Mouse (Mus musculus) liver, postnatal 0 days (tissue): Measurements from ENCODE around the gene Gm20905. TPM values are rescaled to one million over a fixed set of nuclear protein-coding genes. Genes with fewer than 3 reads are reported as not detected.
"Not testable (repeated sequence)": the region's sequence is repeated elsewhere in the genome, so short reads cannot be mapped to it uniquely, and the experiment has no call there.

Source experiments
- ATAC-seq: fragments of 200-750 bp; cut with Nextera tagmentation; 2 replicates; pipeline ENCODE4 v1.8.0; 2017; ENCODE audit warnings: mild to moderate bottlenecking, moderate library complexity
- DNase-seq: peaks from one replicate; pipeline ENCODE4 v3.0.0-alpha.2; 2016
- H3K27ac ChIP-seq: fragments of 300-500 bp; sonication (generic); 2 replicates; pipeline ENCODE4 v1.5.1; 2014; ENCODE audit warnings: antibody characterized with exemption, moderate library complexity, mild to moderate bottlenecking, low read depth
- H3K27me3 ChIP-seq: fragments of 300-500 bp; sonication (generic); 2 replicates; pipeline ENCODE4 v1.6.1; 2014; ENCODE audit warnings: low read length, control low read depth, mixed read lengths; ENCODE audit not compliant: insufficient read depth
- H3K36me3 ChIP-seq: fragments of 300-500 bp; sonication (generic); replicated peaks from 2 replicates; pipeline ENCODE4 v1.6.1; 2014; ENCODE audit warnings: mild to moderate bottlenecking, control low read depth, low read length, moderate library complexity, mixed read lengths; ENCODE audit not compliant: insufficient read depth
- H3K4me1 ChIP-seq: fragments of 300-500 bp; sonication (generic); 2 replicates; pipeline ENCODE4 v1.6.1; 2014; ENCODE audit warnings: antibody characterized with exemption, mild to moderate bottlenecking, control low read depth; ENCODE audit not compliant: insufficient read depth
- H3K4me2 ChIP-seq: fragments of 300-500 bp; sonication (generic); 2 replicates; pipeline ENCODE4 v1.6.1; 2014; ENCODE audit warnings: low read depth, mild to moderate bottlenecking, low read length, moderate library complexity, mixed read lengths
- H3K4me3 ChIP-seq: fragments of 300-500 bp; sonication (generic); 2 replicates; pipeline ENCODE4 v1.5.1; 2014; ENCODE audit warnings: low read depth, low read length
- H3K9ac ChIP-seq: fragments of 300-500 bp; sonication (generic); replicated peaks from 2 replicates; pipeline ENCODE4 v1.6.1; 2014; ENCODE audit warnings: mild to moderate bottlenecking, moderate library complexity
- H3K9me3 ChIP-seq: fragments of 300-500 bp; sonication (generic); 2 replicates; pipeline ENCODE4 v1.6.1; 2016; ENCODE audit warnings: mild to moderate bottlenecking, control low read depth, low read length, mixed read lengths
- WGBS: fragments of 180-500 bp; shearing (Covaris S2); extraction: QIAGEN DNeasy Blood & Tissue Kit; methylation state at CpG from one replicate; pipeline ENCODE4 v1.1.7; 2014; ENCODE audit not compliant: insufficient replicate concordance; 5-methylcytosine and 5-hydroxymethylcytosine counted together
- polyA plus RNA-seq: library from polyadenylated mRNA; unstranded; fragments of >200 nt; fragmentation: Nextera tagmentation; extraction: Ambion mirVana; gene quantifications from 2 replicates; pipeline ENCODE4 v1.2.1, GENCODE M21; 2015

Gene Gm20905
- not detected in 2 replicates for polyA plus RNA-seq

DNA sequence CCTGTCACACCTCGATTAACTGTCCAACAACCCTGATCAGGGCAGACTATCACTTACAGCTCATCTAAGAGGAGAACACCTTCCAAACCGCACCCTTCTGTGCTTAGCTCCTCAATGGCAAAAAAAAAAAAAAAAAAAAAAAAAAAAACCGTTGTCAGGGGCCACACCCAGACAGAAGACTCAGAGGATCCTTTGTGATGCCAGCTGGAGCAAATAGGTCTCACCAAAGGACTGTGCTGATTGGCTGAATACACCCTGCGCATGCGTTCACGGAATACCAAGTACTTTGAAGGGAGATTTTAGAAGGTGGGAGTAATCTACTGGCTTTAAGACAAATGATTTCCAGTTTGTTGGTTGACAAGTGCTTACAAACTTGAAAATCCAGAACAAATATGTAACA is at the start of gene Gm20905:
Gm20905 (minus strand) TSS at position 101 of the 400 bp plus-strand sequence.
- not testable (repeated sequence) for H3K4me3 ChIP-seq, H3K9me3 ChIP-seq, DNase-seq, H3K4me2 ChIP-seq, H3K27me3 ChIP-seq, H3K4me1 ChIP-seq, ATAC-seq, H3K9ac ChIP-seq, H3K27ac ChIP-seq, H3K36me3 ChIP-seq
- WGBS, result no CpG with 5 or more reads among the region's 6 CpGs
